Comparison of ENCODE assay signal across 23 mouse cellular contexts in the genomic region with DNA sequence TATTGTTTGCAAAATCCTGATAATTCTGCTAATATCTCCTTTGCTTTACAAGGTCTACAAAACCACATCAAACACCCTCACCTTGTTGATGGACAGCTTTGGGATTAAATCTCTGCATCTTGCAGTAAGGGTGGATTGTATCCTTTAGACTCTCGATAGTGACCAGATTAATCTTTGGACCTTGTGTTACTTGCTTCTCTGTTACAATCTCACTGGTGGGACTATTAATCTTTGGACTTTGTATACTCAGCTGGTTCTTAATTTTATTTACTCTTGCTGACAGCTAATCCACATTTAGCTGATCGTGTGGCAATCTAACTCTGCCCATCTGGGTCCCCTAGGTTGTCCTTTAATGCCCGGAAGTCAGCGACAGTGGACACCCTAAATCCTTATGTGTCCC. TPM values are rescaled to one million over a fixed set of nuclear protein-coding genes. Genes with fewer than 3 reads are reported as not detected.
A peak's percentile ranks its signal among the peaks of the same experiment; 100 is the strongest.
DNase-seq lines count a peak whose midpoint lies in the region; ATAC-seq and TF ChIP-seq lines count a peak whose summit lies in the region.
"Had no signal": no experiment of that assay in that cellular context is flagged by ENCODE, and none has a peak within 500 bp of the region (broad histone marks: within the 10 kb centered on the region; RNA-seq: fewer than 3 reads in every experiment).

No protein-coding gene starts in this region.

- TF ChIP-seq POLR2A in kidney, adult 2 months (IDR thresholded peaks at IDR 0.05; ENCODE audit: low read depth, low read length) = no peak

- TF ChIP-seq CTCF in kidney, adult 2 months (conservative IDR thresholded peaks at IDR 0.05; ENCODE audit: insufficient read depth, insufficient read length, low read depth, low read length) = no peak
- no peak for TF ChIP-seq CTCF in intestine, postnatal 0 days (IDR thresholded peaks at IDR 0.05; ENCODE audit: low read depth)

- H3K9me3 ChIP-seq in kidney, embryonic 16.5 days (ENCODE audit: low read length) = no peaks in the 10 kb centered on the region
- H3K9me3 ChIP-seq in intestine, postnatal 0 days (ENCODE audit: control insufficient read depth) = no peaks in the 10 kb centered on the region
- H3K9me3 ChIP-seq in limb, embryonic 10.5 days (replicated peaks) = no peaks in the 10 kb centered on the region
- H3K9me3 ChIP-seq: embryonic facial prominence, embryonic 12.5 days; embryonic facial prominence, embryonic 15.5 days; hindbrain, embryonic 12.5 days had no signal

- H3K36me3 ChIP-seq in kidney, adult 2 months (ENCODE audit: control insufficient read depth, insufficient read depth, low read length) = no peaks in the 10 kb centered on the region
- H3K36me3 ChIP-seq in kidney, embryonic 16.5 days (ENCODE audit: insufficient read depth, low read length) = no peaks in the 10 kb centered on the region
- H3K36me3 ChIP-seq in intestine, postnatal 0 days (ENCODE audit: control insufficient read depth, insufficient read depth) = no peaks in the 10 kb centered on the region
- H3K36me3 ChIP-seq in limb, embryonic 10.5 days = no peaks in the 10 kb centered on the region
- H3K36me3 ChIP-seq: embryonic facial prominence, embryonic 12.5 days; embryonic facial prominence, embryonic 15.5 days; hindbrain, embryonic 12.5 days had no signal

- 48% methylated on average over 4 of the region's 4 CpGs for WGBS in kidney, adult 2 months
- WGBS in kidney, embryonic 16.5 days = 63% methylated on average over 4 of the region's 4 CpGs
- 36% methylated on average over 4 of the region's 4 CpGs for WGBS in intestine, postnatal 0 days
- WGBS in limb, embryonic 10.5 days = 88% methylated on average over 4 of the region's 4 CpGs

- H3K4me3 ChIP-seq in kidney, adult 2 months (ENCODE audit: insufficient read depth, low read depth, low read length) = no peak overlapping the region
- no peak overlapping the region for H3K4me3 ChIP-seq in kidney, embryonic 16.5 days (ENCODE audit: low read length)
- no peak overlapping the region for H3K4me3 ChIP-seq in intestine, postnatal 0 days (ENCODE audit: low read depth, low read length)
- H3K4me3 ChIP-seq in limb, embryonic 10.5 days = no peak overlapping the region
- H3K4me3 ChIP-seq: embryonic facial prominence, embryonic 12.5 days; embryonic facial prominence, embryonic 15.5 days; gastrocnemius, adult 2 months; hindbrain, embryonic 12.5 days had no signal

- H3K9ac ChIP-seq in kidney, embryonic 16.5 days (replicated peaks; ENCODE audit: low read length) = no peak overlapping the region
- no peak overlapping the region for H3K9ac ChIP-seq in intestine, postnatal 0 days (ENCODE audit: low read depth, low read length)
- H3K9ac ChIP-seq: embryonic facial prominence, embryonic 12.5 days; embryonic facial prominence, embryonic 15.5 days; forebrain, postnatal 0 days; hindbrain, embryonic 12.5 days had no signal

- peak; percentile 87 for DNase-seq in kidney, adult 2 months
- no peak for DNase-seq in kidney, adult 11 months
- no peak for DNase-seq in kidney, postnatal 14 days
- DNase-seq in retina, postnatal 1 day = peak; percentile 70
- no peak for DNase-seq in retina, embryonic 14.5 days (ENCODE audit: low spot score)
- DNase-seq in limb, embryonic 10.5 days (ENCODE audit: low spot score) = no peak
- DNase-seq: adrenal gland, postnatal 10 days; adrenal gland, postnatal 36 days; cerebellum, adult 18-20 months; cerebellum, adult 9-10 months; cerebellum, postnatal 14 days; forebrain, postnatal 0 days; gastrocnemius, adult 2 months; gastrocnemius, postnatal 14 days; heart, adult 11 months had no signal

- H3K4me1 ChIP-seq in kidney, adult 2 months (ENCODE audit: control insufficient read depth, insufficient read depth, low read length) = peaks cover 28% of the 10 kb centered on the region
- H3K4me1 ChIP-seq in kidney, embryonic 16.5 days (ENCODE audit: insufficient read depth, low read length) = peaks cover 19% of the 10 kb centered on the region
- H3K4me1 ChIP-seq in intestine, postnatal 0 days (replicated peaks; ENCODE audit: control insufficient read depth, insufficient read depth, low read length) = peaks cover 16% of the 10 kb centered on the region; the same call in 1 of the 2 replicates
- H3K4me1 ChIP-seq in limb, embryonic 10.5 days = peaks cover 6% of the 10 kb centered on the region; the same call in 1 of the 2 replicates

- no peak overlapping the region for H3K4me2 ChIP-seq in kidney, embryonic 16.5 days (replicated peaks; ENCODE audit: low read depth, low read length)
- no peak overlapping the region for H3K4me2 ChIP-seq in intestine, postnatal 0 days (replicated peaks; ENCODE audit: low read depth)
- H3K4me2 ChIP-seq: embryonic facial prominence, embryonic 12.5 days; embryonic facial prominence, embryonic 15.5 days; heart, embryonic 11.5 days; hindbrain, embryonic 12.5 days had no signal

- no peaks in the 10 kb centered on the region for H3K27me3 ChIP-seq in kidney, adult 2 months (replicated peaks; ENCODE audit: control insufficient read depth, insufficient read depth, low read length)
- H3K27me3 ChIP-seq in kidney, embryonic 16.5 days (ENCODE audit: insufficient read depth, low read length) = no peaks in the 10 kb centered on the region
- H3K27me3 ChIP-seq in intestine, postnatal 0 days (replicated peaks; ENCODE audit: control insufficient read depth, insufficient read depth, low read length) = no peaks in the 10 kb centered on the region
- no peaks in the 10 kb centered on the region for H3K27me3 ChIP-seq in limb, embryonic 10.5 days (ENCODE audit: low read depth, poor library complexity, severe bottlenecking)
- H3K27me3 ChIP-seq: embryonic facial prominence, embryonic 12.5 days; embryonic facial prominence, embryonic 15.5 days; hindbrain, embryonic 12.5 days; Patski had no signal

- peak overlapping the region; percentile 99 for H3K27ac ChIP-seq in kidney, adult 2 months (ENCODE audit: insufficient read depth, low read depth, low read length)
- peak overlapping the region; percentile 69 for H3K27ac ChIP-seq in kidney, embryonic 16.5 days (ENCODE audit: low read length)
- peak overlapping the region; percentile 68; the same call in 1 of the 2 replicates for H3K27ac ChIP-seq in intestine, postnatal 0 days (ENCODE audit: low read depth, low read length)
- H3K27ac ChIP-seq in limb, embryonic 10.5 days = no peak overlapping the region
- H3K27ac ChIP-seq: embryonic facial prominence, embryonic 12.5 days; embryonic facial prominence, embryonic 15.5 days; gastrocnemius, adult 2 months; hindbrain, embryonic 12.5 days had no signal

- ATAC-seq in kidney, embryonic 16.5 days (ENCODE audit: low FRiP score, low TSS enrichment) = no peak
- peak; percentile 70 for ATAC-seq in intestine, postnatal 0 days
- ATAC-seq: forebrain, embryonic 14.5 days; forebrain, postnatal 0 days; Patski had no signal

RNA-seq across cellular contexts. Expression of a gene that starts 7.9 kb away (rescaled TPM):
- polyA plus RNA-seq in kidney, adult 2 months (2012; rRNA removed) = 186 and 203 TPM in 2 replicates
- polyA plus RNA-seq in kidney, embryonic 16.5 days (2015; fragmentation: Nextera tagmentation; extraction: Ambion mirVana) = 138 and 144 TPM in 2 replicates
- 93.2 and 103 TPM in 2 replicates for polyA plus RNA-seq in intestine, postnatal 0 days (2015; fragmentation: Nextera tagmentation; extraction: Ambion mirVana)
- polyA plus RNA-seq in limb, embryonic 10.5 days (2016; fragmentation: Nextera tagmentation; extraction: Ambion mirVana) = 126 and 128 TPM in 2 replicates

RNA-seq across cellular contexts. Expression of a gene that starts 46.2 kb away (rescaled TPM):
- polyA plus RNA-seq in kidney, adult 2 months (2012; rRNA removed) = 8.7 and 12.2 TPM in 2 replicates
- 14.8 and 18.2 TPM in 2 replicates for polyA plus RNA-seq in kidney, embryonic 16.5 days (2015; fragmentation: Nextera tagmentation; extraction: Ambion mirVana)
- polyA plus RNA-seq in intestine, postnatal 0 days (2015; fragmentation: Nextera tagmentation; extraction: Ambion mirVana) = 11.2 and 12.1 TPM in 2 replicates
- polyA plus RNA-seq in limb, embryonic 10.5 days (2016; fragmentation: Nextera tagmentation; extraction: Ambion mirVana) = 16.4 and 18.1 TPM in 2 replicates

Comparison
In these comparisons a context has a peak if more than half of its experiments do, and no peak if none do; other contexts are left out.
1. DNase-seq: peak in kidney, adult 2 months (single experiment) and retina, postnatal 1 day (single experiment); none in kidney, adult 11 months (single experiment), kidney, postnatal 14 days (single experiment), retina, embryonic 14.5 days (single experiment) and limb, embryonic 10.5 days (single experiment).